Mouse (Mus musculus) cerebral cortex, adult 2 months (tissue): ENCODE data around the gene Tubb5.

Source experiments
- WGBS: fragments of 180-500 bp; shearing (Covaris S2); methylation state at CpG from one replicate; pipeline ENCODE4 v1.1.7; 2018; 5-methylcytosine and 5-hydroxymethylcytosine counted together

The Tubb5 gene

GRCm38 (mm10) chr17:35795656-35796055 lies 42.5 kb downstream of the Tubb5 start:
- 87% methylated on average over 6 of the region's 6 CpGs for WGBS

GRCm38 (mm10) chr17:35795099-35795498 lies 43.0 kb downstream of the Tubb5 start:
- 67% methylated on average over 2 of the region's 2 CpGs for WGBS

DNA sequence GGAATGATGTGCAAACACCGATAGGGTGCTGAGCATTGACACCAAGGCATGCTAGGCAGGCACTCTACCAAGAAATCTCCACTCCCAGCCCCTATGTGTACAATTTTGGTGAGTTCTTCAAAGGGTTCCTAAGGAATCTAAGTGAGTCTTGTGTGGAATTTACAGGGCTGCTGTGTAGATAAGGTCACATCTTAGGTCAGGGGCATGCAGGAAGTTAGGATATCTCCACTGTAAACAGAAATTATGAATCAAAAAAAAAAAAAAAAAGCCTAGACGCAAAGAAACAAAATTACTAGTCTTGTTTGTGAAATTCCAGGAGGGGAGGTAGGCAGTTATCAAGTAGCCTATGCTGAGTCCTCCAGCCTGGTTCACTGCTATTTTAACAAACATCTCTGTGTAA lies 45.3 kb downstream of the Tubb5 start:
- 82% methylated on average over 2 of the region's 2 CpGs for WGBS

DNA sequence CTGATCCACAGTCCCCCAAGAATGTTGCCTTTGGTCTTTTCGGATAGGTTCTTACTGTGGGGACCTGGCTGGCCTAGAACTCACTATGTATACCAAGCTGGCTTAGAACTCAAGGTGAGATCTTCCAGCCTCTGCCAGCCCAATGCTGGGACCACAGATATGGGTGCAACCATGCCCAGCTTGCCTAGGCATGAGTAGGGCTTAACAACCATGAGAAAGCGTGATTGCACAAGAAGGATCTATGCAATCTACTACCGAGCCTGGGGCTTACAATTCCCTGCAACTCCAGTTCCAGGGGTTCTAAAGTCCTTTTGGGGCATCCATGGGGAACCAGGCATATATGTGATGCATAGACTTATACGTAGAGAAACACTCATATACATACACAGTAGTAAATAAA lies 47.2 kb downstream of the Tubb5 start:
- WGBS = 97% methylated on average over 4 of the region's 4 CpGs

DNA sequence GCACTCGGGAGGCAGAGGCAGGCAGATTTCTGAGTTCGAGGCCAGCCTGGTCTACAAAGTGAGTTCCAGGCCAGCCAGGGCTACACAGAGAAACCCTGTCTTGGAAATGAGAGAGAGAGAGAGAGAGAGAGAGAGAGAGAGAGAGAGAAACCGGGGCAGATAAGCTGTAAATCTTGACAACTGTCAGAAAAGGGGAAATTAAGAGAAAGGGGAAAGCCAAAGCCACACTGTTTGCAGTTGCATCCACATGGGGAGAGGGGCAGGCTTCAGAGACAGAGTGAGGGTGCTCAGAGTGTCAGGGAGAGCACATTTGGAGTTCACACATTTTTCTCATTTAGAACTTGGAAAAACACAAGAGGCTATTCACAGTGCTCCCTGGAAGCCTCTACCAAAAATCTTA lies 50.1 kb downstream of the Tubb5 start:
- 91% methylated on average over 3 of the region's 3 CpGs for WGBS

- 81% methylated on average over 4 of the region's 4 CpGs for WGBS
Observed at GRCm38 (mm10) chr17:35785140-35785539, 53.0 kb downstream of the Tubb5 start.

DNA sequence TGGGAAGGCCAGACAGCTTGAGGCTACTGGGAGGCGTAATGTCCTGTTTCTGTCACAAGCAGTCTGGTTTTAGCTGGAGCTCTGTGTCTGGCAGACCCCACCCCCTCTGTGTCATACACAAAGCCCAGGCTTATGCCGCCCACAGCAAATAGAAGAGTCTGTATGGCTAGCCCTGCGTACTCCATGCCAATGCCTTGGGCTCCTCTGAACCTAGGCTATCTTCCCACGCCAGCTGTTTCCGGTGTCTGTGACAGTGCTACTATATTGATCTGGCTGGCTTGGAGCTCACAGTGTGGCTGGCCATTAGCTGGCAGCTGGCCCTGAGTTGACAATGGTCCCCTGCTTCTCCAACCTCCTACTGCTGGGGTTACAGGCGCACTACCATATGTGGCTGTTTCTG lies 54.2 kb downstream of the Tubb5 start:
- 66% methylated on average over 6 of the region's 6 CpGs for WGBS
